Mouse (Mus musculus): ENCODE data around the gene Gdi1.

The Gdi1 gene

GRCm38 (mm10) chrX:74329215-74329671, 24.4 kb downstream of the Gdi1 start:
- in situ Hi-C loops (cut with MboI, MseI), result no loop called here

- in situ Hi-C loops (cut with MboI, MseI), result no loop called here
Observed at GRCm38 (mm10) chrX:74330166-74330930, 25.6 kb downstream of the Gdi1 start.

DNA sequence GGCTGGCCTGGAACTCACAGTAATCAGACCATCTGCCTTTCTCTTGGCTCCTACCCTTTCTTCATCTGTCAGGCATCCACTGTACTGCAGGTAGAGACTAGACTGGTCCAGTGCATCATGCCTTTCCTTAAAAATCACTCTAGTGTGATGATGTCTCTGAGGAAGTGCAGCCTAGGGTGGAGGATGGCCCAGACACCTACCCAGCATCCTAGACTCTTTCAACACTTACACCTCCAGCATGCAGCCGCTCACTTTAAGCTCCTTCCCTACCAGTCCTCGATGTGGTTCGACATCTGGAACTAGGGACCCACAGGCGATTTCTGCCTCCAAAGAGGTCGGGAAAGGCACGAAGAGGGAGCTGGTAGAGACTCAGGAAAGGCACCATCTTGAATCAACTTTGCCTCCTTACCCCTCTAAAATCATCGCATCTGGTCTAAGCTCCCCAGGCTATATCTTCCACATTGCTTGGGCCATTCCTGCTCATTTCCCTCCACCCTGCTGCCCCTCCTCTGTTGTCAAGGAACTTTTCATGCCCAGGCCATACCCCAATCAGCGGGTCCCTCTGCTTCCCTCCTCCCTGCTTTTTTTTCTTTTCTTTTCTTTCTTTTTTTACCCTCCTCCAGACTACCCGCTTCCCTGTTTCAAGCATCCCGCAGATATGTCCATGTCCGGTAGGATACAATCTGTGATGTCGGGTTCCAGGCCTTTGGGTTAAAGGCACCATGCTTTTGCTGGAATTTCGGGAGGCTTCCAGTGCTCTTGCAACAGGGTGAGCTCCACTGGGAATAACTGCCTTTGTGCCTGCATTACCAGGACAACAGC, 48.1 kb downstream of the Gdi1 start:
- in situ Hi-C loops (cut with MboI, MseI), result loop anchor here (10.0 kb wide), 1 partner anchor 62 kb away; no protein-coding TSS in a partner anchor

DNA sequence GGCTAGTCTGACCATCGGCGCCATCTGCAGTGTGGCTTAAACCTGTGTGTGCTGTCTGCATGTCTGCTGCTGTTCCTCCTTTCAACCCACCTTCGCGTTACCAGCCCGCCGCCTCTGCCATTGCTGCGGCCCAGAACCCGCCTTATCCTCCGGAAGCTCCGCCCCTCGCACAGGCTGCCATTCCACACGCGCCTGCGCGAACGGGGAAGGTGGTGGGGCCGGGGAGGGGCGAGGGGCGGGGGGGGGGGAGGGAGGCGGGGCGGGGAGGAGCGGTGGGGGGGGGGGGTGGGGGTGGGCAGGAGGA, 48.6 kb downstream of the Gdi1 start, which contains the start of gene Lage3:
Gene Lage3 (minus strand): TSS at position 152 of the 304 bp plus-strand sequence.
- in situ Hi-C loops (cut with MboI, MseI), result loop anchor here (10.0 kb wide), 1 partner anchor 61 kb away; no protein-coding TSS in a partner anchor

DNA sequence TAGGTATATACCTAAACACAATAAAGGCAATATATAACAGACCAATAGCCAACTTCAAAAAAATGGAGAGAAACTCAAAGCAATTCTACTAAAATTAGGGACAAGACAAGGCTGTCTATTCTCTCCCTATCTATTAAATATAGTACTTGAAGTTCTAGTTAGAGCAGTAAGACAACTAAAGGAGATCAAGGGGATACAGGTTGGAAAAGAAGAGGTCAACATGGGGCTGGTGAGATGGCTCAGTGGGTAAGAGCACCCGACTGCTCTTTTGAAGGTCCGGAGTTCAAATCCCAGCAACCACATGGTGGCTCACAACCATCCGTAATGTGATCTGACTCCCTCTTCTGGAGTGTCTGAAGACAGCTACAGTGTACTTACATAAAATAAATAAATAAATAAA, 52.3 kb downstream of the Gdi1 start:
- in situ Hi-C loops (cut with MboI, MseI), result loop anchor here (5.0 to 10.0 kb wide), 2 partner anchors 35 to 58 kb away; partner anchors contain the start of genes Fam3a and Ikbkg

GRCm38 (mm10) chrX:74359171-74359570, 54.4 kb downstream of the Gdi1 start:
- in situ Hi-C loops (cut with MboI, MseI), result loop anchor here (5.0 to 10.0 kb wide), 2 partner anchors 33 to 56 kb away; partner anchors contain the start of genes Fam3a and Ikbkg

All from regulatory T cell (primary cell).